Mouse (Mus musculus) E14TG2a.4 (cell line): ENCODE data around the gene Gm13023.

Experiments used
- CTCF ChIP-seq: conservative IDR thresholded peaks from 2 replicates; pipeline ENCODE4 v1.5.1; 2014; ENCODE audit warnings: low read length
- NANOG ChIP-seq: IDR thresholded peaks from 2 replicates; pipeline ENCODE4 v1.6.1; 2014; ENCODE audit warnings: borderline replicate concordance, low read length, mixed read lengths
- POU5F1 ChIP-seq: IDR thresholded peaks from 2 replicates; pipeline ENCODE4 v1.6.1; 2014; ENCODE audit warnings: low read length, borderline replicate concordance

GRCm38 (mm10) chr4:143815993-143816392 lies 26.8 kb downstream of the Gm13023 start, which contains the start of gene Gm13084:
- no peak for TF ChIP-seq CTCF
- TF ChIP-seq POU5F1, result no peak
- TF ChIP-seq NANOG, result no peak
